Mouse (Mus musculus) bone marrow macrophage, adult 2 months (primary cell): ENCODE measurements around the gene Polr2i. TPM values are rescaled to one million over a fixed set of nuclear protein-coding genes. Genes with fewer than 3 reads are reported as not detected.

Experiments used
- H3K27ac ChIP-seq: 2 replicates; pipeline ENCODE4 v1.5.1; 2012; ENCODE audit warnings: low read depth, low read length; ENCODE audit not compliant: insufficient read depth
- H3K4me1 ChIP-seq: 2 replicates; pipeline ENCODE4 v1.6.1; 2012; ENCODE audit warnings: low read length; ENCODE audit not compliant: control insufficient read depth, insufficient read depth
- H3K4me3 ChIP-seq: 2 replicates; pipeline ENCODE4 v1.5.1; 2012; ENCODE audit warnings: mild to moderate bottlenecking, low read length, moderate library complexity; ENCODE audit not compliant: insufficient read depth
- CTCF ChIP-seq: IDR thresholded peaks from 2 replicates; pipeline ENCODE4 v1.5.1; 2012; ENCODE audit warnings: low read depth, mild to moderate bottlenecking, low read length, moderate library complexity
- POLR2A ChIP-seq: IDR thresholded peaks from 2 replicates; pipeline ENCODE4 v1.6.1; 2012; ENCODE audit warnings: mild to moderate bottlenecking, low read depth, low read length, borderline replicate concordance
- polyA plus RNA-seq: library from polyadenylated mRNA; stranded (reverse); fragments of >200 nt; gene quantifications from 2 replicates; pipeline ENCODE4 v1.2.4, GENCODE M21; 2012; ENCODE audit not compliant: missing spikeins, insufficient read depth, insufficient read length

Polr2i gene
- polyA plus RNA-seq, 1 experiment, result 50.3 TPM

GRCm38 (mm10) chr7:30251956-30252954 is 20.5 kb downstream of the Polr2i start:
- Histone ChIP-seq H3K27ac (no peak overlapping the region), H3K4me1 (peaks cover 11% of the 10 kb centered on the region), H3K4me3 (no peak overlapping the region)
- no peak for TF ChIP-seq POLR2A
- no peak for TF ChIP-seq CTCF

GRCm38 (mm10) chr7:30265041-30265440 is 33.3 kb downstream of the Polr2i start:
- Histone ChIP-seq H3K4me1 (peaks cover 9% of the 10 kb centered on the region), H3K4me3 (no peak overlapping the region), H3K27ac (peak overlapping the region; percentile 32)
- TF ChIP-seq CTCF (no peak), POLR2A (no peak)

- Histone ChIP-seq H3K4me3 (no peak overlapping the region), H3K4me1 (peaks cover 11% of the 10 kb centered on the region), H3K27ac (peak overlapping the region; percentile 32)
- TF ChIP-seq CTCF (no peak), POLR2A (no peak)
Observed at GRCm38 (mm10) chr7:30265531-30265930, 33.8 kb downstream of the Polr2i start.

- TF ChIP-seq CTCF (no peak), POLR2A (no peak)
- no peak overlapping the region for H3K27ac ChIP-seq
- H3K4me1 ChIP-seq, result peaks cover 11% of the 10 kb centered on the region
- no peak overlapping the region for H3K4me3 ChIP-seq
Observed at GRCm38 (mm10) chr7:30265935-30266334, 34.2 kb downstream of the Polr2i start.

- TF ChIP-seq CTCF (no peak), POLR2A (no peak)
- no peak overlapping the region for H3K27ac ChIP-seq
- H3K4me1 ChIP-seq, result peaks cover 11% of the 10 kb centered on the region
- no peak overlapping the region for H3K4me3 ChIP-seq
Observed at GRCm38 (mm10) chr7:30266780-30267179, 35.0 kb downstream of the Polr2i start.

- no peak overlapping the region for H3K4me3 ChIP-seq
- TF ChIP-seq CTCF (no peak), POLR2A (no peak)
- no peak overlapping the region for H3K27ac ChIP-seq
- peaks cover 11% of the 10 kb centered on the region for H3K4me1 ChIP-seq
Observed at GRCm38 (mm10) chr7:30269641-30270040, 37.9 kb downstream of the Polr2i start.

- TF ChIP-seq CTCF (no peak), POLR2A (no peak)
- Histone ChIP-seq H3K4me3 (no peak overlapping the region), H3K27ac (no peak overlapping the region), H3K4me1 (peaks cover 15% of the 10 kb centered on the region)
Observed at GRCm38 (mm10) chr7:30274383-30274782, 42.6 kb downstream of the Polr2i start.

GRCm38 (mm10) chr7:30278911-30279310 is 47.2 kb downstream of the Polr2i start:
- H3K4me3 ChIP-seq, result peak overlapping the region; percentile 89; the same call in 1 of the 2 replicates
- TF ChIP-seq POLR2A, result no peak
- TF ChIP-seq CTCF, result no peak
- peak overlapping the region; percentile 86 for H3K27ac ChIP-seq
- peaks cover 26% of the 10 kb centered on the region for H3K4me1 ChIP-seq

- Histone ChIP-seq H3K27ac (peak overlapping the region; percentile 86), H3K4me3 (peak overlapping the region; percentile 89), H3K4me1 (peaks cover 26% of the 10 kb centered on the region)
- TF ChIP-seq POLR2A, result no peak
- TF ChIP-seq CTCF, result no peak
Observed at GRCm38 (mm10) chr7:30279536-30279935, 47.8 kb downstream of the Polr2i start.

- no peak for TF ChIP-seq POLR2A
- no peak for TF ChIP-seq CTCF
- Histone ChIP-seq H3K27ac (peak within 1 kb of the TSS; percentile 94), H3K4me3 (peak within 1 kb of the TSS; percentile 89), H3K4me1 (peaks cover 27% of the 10 kb centered on the region)
Observed at GRCm38 (mm10) chr7:30279951-30280669, 48.4 kb downstream of the Polr2i start, which contains the start of the genes Thap8 and Wdr62. Thap8 (plus strand) TSS chr7:30280094. Wdr62 (minus strand) TSS chr7:30280419.
